Comparison of ENCODE assay signal across 10 mouse cellular contexts in the genomic region with DNA sequence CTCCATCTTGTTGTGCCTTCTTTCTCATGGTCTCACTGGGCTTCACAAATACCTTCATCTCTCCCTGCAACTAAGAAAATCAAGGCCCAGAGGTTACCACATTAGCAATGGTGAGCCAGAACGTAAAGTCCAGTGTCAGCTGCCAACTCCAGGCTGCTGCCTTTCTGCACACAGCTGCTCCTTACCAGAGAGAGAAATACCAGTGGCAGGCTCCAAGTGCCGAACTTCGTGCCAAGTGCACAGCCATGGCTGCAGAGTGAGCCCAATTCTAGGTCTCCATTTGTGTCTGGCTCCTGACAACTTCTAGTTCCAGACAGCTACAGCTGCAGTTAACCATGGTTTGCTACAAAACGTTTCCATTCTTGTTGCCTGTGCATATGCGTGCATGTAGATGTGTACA.
DNase-seq lines count a peak whose midpoint lies in the region; ATAC-seq and TF ChIP-seq lines count a peak whose summit lies in the region.
"Had no signal": no experiment of that assay in that cellular context is flagged by ENCODE, and none has a peak within 500 bp of the region (broad histone marks: within the 10 kb centered on the region; RNA-seq: fewer than 3 reads in every experiment).

No protein-coding gene starts in this region.

- no peak overlapping the region for H3K27ac ChIP-seq in heart, embryonic 11.5 days (ENCODE audit: low read depth, low read length)
- H3K27ac ChIP-seq in gastrocnemius, adult 2 months: no peak overlapping the region
- H3K27ac ChIP-seq: embryonic facial prominence, embryonic 13.5 days had no signal

- no peak for ATAC-seq in heart, embryonic 11.5 days (replicated peaks; ENCODE audit: insufficient number of reproducible peaks, low FRiP score, low TSS enrichment)

- no peaks in the 10 kb centered on the region for H3K9me3 ChIP-seq in heart, embryonic 11.5 days (replicated peaks; ENCODE audit: control insufficient read depth, low read length)
- H3K9me3 ChIP-seq: embryonic facial prominence, embryonic 13.5 days; megakaryocyte, embryonic 14.5 days had no signal

- intact Hi-C loops in gastrocnemius, adult 2 months (cut with DNase I): no loop called here

- peak; percentile 33 to 56 for DNase-seq in heart, adult 18-20 months
- peak; percentile 12 for DNase-seq in ovary, postnatal 36 days (ENCODE audit: low spot score)
- no peak for DNase-seq in ovary, adult 18-20 months (ENCODE audit: low spot score)
- DNase-seq in gastrocnemius, adult 2 months: peak; percentile 55
- peak; percentile 26 for DNase-seq in lung, postnatal 14 days
- DNase-seq in layer of hippocampus, adult 18-20 months (ENCODE audit: low spot score in 2 of 2): no peak
- DNase-seq in spleen, postnatal 4 days (ENCODE audit: low spot score in 2 of 2): no peak

- no peaks in the 10 kb centered on the region for H3K27me3 ChIP-seq in heart, embryonic 11.5 days (ENCODE audit: control insufficient read depth, insufficient read depth, low read length)

- H3K4me1 ChIP-seq in heart, embryonic 11.5 days (ENCODE audit: control insufficient read depth, insufficient read depth, low read length): no peaks in the 10 kb centered on the region
- H3K4me1 ChIP-seq: embryonic facial prominence, embryonic 13.5 days had no signal

- H3K4me2 ChIP-seq in heart, embryonic 11.5 days: no peak overlapping the region
- H3K4me2 ChIP-seq: embryonic facial prominence, embryonic 13.5 days had no signal

- no peak for TF ChIP-seq CTCF in gastrocnemius, adult 2 months (IDR thresholded peaks at IDR 0.05)

- no peak overlapping the region for H3K4me3 ChIP-seq in heart, embryonic 11.5 days (ENCODE audit: low read depth, low read length)
- no peak overlapping the region for H3K4me3 ChIP-seq in gastrocnemius, adult 2 months
- H3K4me3 ChIP-seq: embryonic facial prominence, embryonic 13.5 days; megakaryocyte, embryonic 14.5 days had no signal

- WGBS in heart, embryonic 11.5 days (ENCODE audit: insufficient replicate concordance): 56% methylated on average over 5 of the region's 5 CpGs

- no peak overlapping the region for H3K9ac ChIP-seq in heart, embryonic 11.5 days (ENCODE audit: low read depth, low read length)
- H3K9ac ChIP-seq: embryonic facial prominence, embryonic 13.5 days had no signal

- no peaks in the 10 kb centered on the region for H3K36me3 ChIP-seq in heart, embryonic 11.5 days (ENCODE audit: control insufficient read depth, insufficient read depth, low read length)
- H3K36me3 ChIP-seq: embryonic facial prominence, embryonic 13.5 days had no signal

Comparison
In these comparisons a context has a peak if more than half of its experiments do, and no peak if none do; other contexts are left out.
1. DNase-seq: peak in heart, adult 18-20 months (2 of 2), ovary, postnatal 36 days (single experiment), gastrocnemius, adult 2 months (single experiment) and lung, postnatal 14 days (single experiment); none in ovary, adult 18-20 months (single experiment), layer of hippocampus, adult 18-20 months (0 of 2) and spleen, postnatal 4 days (0 of 2).